Mouse (Mus musculus) macrophage (primary cell): ENCODE results near the gene Bcl7c. TPM values are rescaled to one million over a fixed set of nuclear protein-coding genes. Genes with fewer than 3 reads are reported as not detected.

Experiments
- H3K27ac ChIP-seq: fragments of 350-480 bp; formaldehyde crosslinking; 2 replicates; pipeline ENCODE4 v1.9.0; 2021
- H3K36me3 ChIP-seq: fragments of 350-480 bp; formaldehyde crosslinking; 2 replicates; pipeline ENCODE4 v1.9.0; 2021; ENCODE audit errors: inconsistent target
- H3K4me3 ChIP-seq: fragments of 350-480 bp; formaldehyde crosslinking; 2 replicates; pipeline ENCODE4 v1.9.0; 2021; ENCODE audit errors: inconsistent target
- H3K79me2 ChIP-seq: fragments of 350-480 bp; formaldehyde crosslinking; 2 replicates; pipeline ENCODE4 v1.9.0; 2021; ENCODE audit errors: inconsistent target
- WGBS: methylation state at CpG from one replicate; pipeline ENCODE4 v1.1.7; 2026; ENCODE audit warnings: inconsistent platforms; ENCODE audit not compliant: missing documents; 5-methylcytosine and 5-hydroxymethylcytosine counted together
- polyA plus RNA-seq: library from polyadenylated mRNA; stranded (reverse); fragments of 250-400 nt; gene quantifications from 3 replicates; pipeline ENCODE4 v1.2.4, GENCODE M21; 2018; ENCODE audit warnings: inconsistent platforms

Gene Bcl7c
- polyA plus RNA-seq, 1 experiment from 2014 or later, result 16.0 TPM

- Histone ChIP-seq H3K4me3 (no peak overlapping the region), H3K79me2 (no peaks in the 10 kb centered on the region), H3K27ac (no peak overlapping the region), H3K36me3 (no peaks in the 10 kb centered on the region)
- WGBS, result 94% methylated on average over 8 of the region's 8 CpGs
Measured at GRCm38 (mm10) chr7:127681888-127682553, 26.7 kb downstream of the Bcl7c start.

- Histone ChIP-seq H3K36me3 (no peaks in the 10 kb centered on the region), H3K4me3 (no peak overlapping the region), H3K27ac (no peak overlapping the region), H3K79me2 (no peaks in the 10 kb centered on the region)
- WGBS, result 92% methylated on average over 13 of the region's 13 CpGs
Measured at GRCm38 (mm10) chr7:127680541-127680940, 28.2 kb downstream of the Bcl7c start.

GRCm38 (mm10) chr7:127678811-127679210 lies 29.9 kb downstream of the Bcl7c start:
- WGBS, result 89% methylated on average over 2 of the region's 2 CpGs
- H3K36me3 ChIP-seq, result no peaks in the 10 kb centered on the region
- H3K27ac ChIP-seq, result no peak overlapping the region
- no peak overlapping the region for H3K4me3 ChIP-seq
- no peaks in the 10 kb centered on the region for H3K79me2 ChIP-seq

- Histone ChIP-seq H3K4me3 (no peak overlapping the region), H3K79me2 (no peaks in the 10 kb centered on the region), H3K36me3 (no peaks in the 10 kb centered on the region), H3K27ac (no peak overlapping the region)
- WGBS, result 96% methylated on average over 4 of the region's 4 CpGs
Measured at GRCm38 (mm10) chr7:127677609-127678008, 31.1 kb downstream of the Bcl7c start.

- Histone ChIP-seq H3K4me3 (no peak overlapping the region), H3K79me2 (no peaks in the 10 kb centered on the region), H3K36me3 (no peaks in the 10 kb centered on the region), H3K27ac (no peak overlapping the region)
- 79% methylated on average over 6 of the region's 6 CpGs for WGBS
Measured at GRCm38 (mm10) chr7:127677077-127677476, 31.7 kb downstream of the Bcl7c start.

GRCm38 (mm10) chr7:127675391-127675811 lies 33.3 kb downstream of the Bcl7c start:
- 93% methylated on average over 9 of the region's 9 CpGs for WGBS
- Histone ChIP-seq H3K4me3 (no peak overlapping the region), H3K36me3 (no peaks in the 10 kb centered on the region), H3K79me2 (no peaks in the 10 kb centered on the region), H3K27ac (no peak overlapping the region)

GRCm38 (mm10) chr7:127674977-127675376 lies 33.8 kb downstream of the Bcl7c start:
- no peaks in the 10 kb centered on the region for H3K79me2 ChIP-seq
- 10% methylated on average over 5 of the region's 5 CpGs for WGBS
- no peak overlapping the region for H3K27ac ChIP-seq
- no peak overlapping the region for H3K4me3 ChIP-seq
- no peaks in the 10 kb centered on the region for H3K36me3 ChIP-seq

- Histone ChIP-seq H3K4me3 (no peak overlapping the region), H3K36me3 (no peaks in the 10 kb centered on the region), H3K27ac (no peak overlapping the region), H3K79me2 (no peaks in the 10 kb centered on the region)
- 94% methylated on average over 4 of the region's 4 CpGs for WGBS
Measured at GRCm38 (mm10) chr7:127672776-127673175, 36.0 kb downstream of the Bcl7c start.

- Histone ChIP-seq H3K4me3 (no peak overlapping the region), H3K79me2 (no peaks in the 10 kb centered on the region), H3K27ac (no peak overlapping the region), H3K36me3 (no peaks in the 10 kb centered on the region)
- 92% methylated on average over 11 of the region's 11 CpGs for WGBS
Measured at GRCm38 (mm10) chr7:127671880-127672774, 36.6 kb downstream of the Bcl7c start.

- Histone ChIP-seq H3K27ac (no peak overlapping the region), H3K79me2 (no peaks in the 10 kb centered on the region), H3K36me3 (no peaks in the 10 kb centered on the region), H3K4me3 (no peak overlapping the region)
- 82% methylated on average over 8 of the region's 8 CpGs for WGBS
Measured at GRCm38 (mm10) chr7:127667171-127667570, 41.6 kb downstream of the Bcl7c start.

- Histone ChIP-seq H3K27ac (no peak overlapping the region), H3K36me3 (no peaks in the 10 kb centered on the region), H3K4me3 (no peak overlapping the region), H3K79me2 (no peaks in the 10 kb centered on the region)
- WGBS, result 92% methylated on average over 13 of the region's 13 CpGs
Measured at GRCm38 (mm10) chr7:127666679-127667078, 42.1 kb downstream of the Bcl7c start.

- Histone ChIP-seq H3K36me3 (no peaks in the 10 kb centered on the region), H3K27ac (no peak overlapping the region), H3K79me2 (no peaks in the 10 kb centered on the region), H3K4me3 (no peak overlapping the region)
- WGBS, result 96% methylated on average over 6 of the region's 6 CpGs
Measured at GRCm38 (mm10) chr7:127666066-127666654, 42.6 kb downstream of the Bcl7c start.

- Histone ChIP-seq H3K27ac (no peak overlapping the region), H3K79me2 (no peaks in the 10 kb centered on the region), H3K4me3 (no peak overlapping the region), H3K36me3 (no peaks in the 10 kb centered on the region)
- WGBS, result 98% methylated on average over 6 of the region's 6 CpGs
Measured at GRCm38 (mm10) chr7:127662926-127663325, 45.8 kb downstream of the Bcl7c start.

- no peaks in the 10 kb centered on the region for H3K79me2 ChIP-seq
- no peak overlapping the region for H3K4me3 ChIP-seq
- no peaks in the 10 kb centered on the region for H3K36me3 ChIP-seq
- WGBS, result 84% methylated on average over 6 of the region's 6 CpGs
- H3K27ac ChIP-seq, result no peak overlapping the region
Measured at GRCm38 (mm10) chr7:127661833-127662232, 46.9 kb downstream of the Bcl7c start.

GRCm38 (mm10) chr7:127660882-127661281 lies 47.9 kb downstream of the Bcl7c start:
- Histone ChIP-seq H3K79me2 (no peaks in the 10 kb centered on the region), H3K27ac (no peak overlapping the region), H3K36me3 (no peaks in the 10 kb centered on the region), H3K4me3 (no peak overlapping the region)
- 100% methylated on average over 3 of the region's 3 CpGs for WGBS
